Mouse (Mus musculus) stomach, embryonic 14.5 days (tissue): ENCODE data around the gene Cdhr4. TPM values are rescaled to one million over a fixed set of nuclear protein-coding genes. Genes with fewer than 3 reads are reported as not detected.
A peak's percentile ranks its signal among the peaks of the same experiment; 100 is the strongest.

Source experiments
- ATAC-seq: fragments of 200-750 bp; cut with Nextera tagmentation; 2 replicates; pipeline ENCODE4 v1.8.0; 2017; ENCODE audit warnings: low read depth, moderate TSS enrichment; ENCODE audit not compliant: insufficient number of reproducible peaks, insufficient read depth, low FRiP score
- H3K27ac ChIP-seq: fragments of 300-500 bp; sonication (generic); 2 replicates; pipeline ENCODE4 v1.5.1; 2014; ENCODE audit warnings: mild to moderate bottlenecking, low read length, moderate library complexity, mixed read lengths
- H3K27me3 ChIP-seq: fragments of 300-500 bp; sonication (generic); 2 replicates; pipeline ENCODE4 v1.6.1; 2014; ENCODE audit warnings: low read length, control low read depth, mixed read lengths; ENCODE audit not compliant: control insufficient read depth, insufficient read depth
- H3K36me3 ChIP-seq: fragments of 300-500 bp; sonication (generic); 2 replicates; pipeline ENCODE4 v1.6.1; 2014; ENCODE audit warnings: mild to moderate bottlenecking, control low read depth, low read length, moderate library complexity, mixed read lengths; ENCODE audit not compliant: control insufficient read depth, insufficient read depth
- H3K4me1 ChIP-seq: fragments of 300-500 bp; sonication (generic); 2 replicates; pipeline ENCODE4 v1.6.1; 2014; ENCODE audit warnings: low read length, control low read depth, mixed read lengths; ENCODE audit not compliant: control insufficient read depth, insufficient read depth
- H3K4me2 ChIP-seq: fragments of 300-500 bp; sonication (generic); replicated peaks from 2 replicates; pipeline ENCODE4 v1.6.1; 2014; ENCODE audit warnings: low read depth, low read length, control low read depth
- H3K4me3 ChIP-seq: fragments of 300-500 bp; sonication (generic); 2 replicates; pipeline ENCODE4 v1.5.1; 2014; ENCODE audit warnings: low read depth, low read length, control low read depth
- H3K9ac ChIP-seq: fragments of 300-500 bp; sonication (generic); replicated peaks from 2 replicates; pipeline ENCODE4 v1.6.1; 2014; ENCODE audit warnings: low read depth, mild to moderate bottlenecking, control low read depth, low read length, moderate library complexity, mixed read lengths
- H3K9me3 ChIP-seq: fragments of 300-500 bp; sonication (generic); 2 replicates; pipeline ENCODE4 v1.6.1; 2016; ENCODE audit warnings: low read depth, low read length, control low read depth; ENCODE audit not compliant: control insufficient read depth
- WGBS: fragments of 180-500 bp; shearing (Covaris S2); extraction: QIAGEN DNeasy Blood & Tissue Kit; methylation state at CpG from one replicate; pipeline ENCODE4 v1.1.7; 2014; 5-methylcytosine and 5-hydroxymethylcytosine counted together
- polyA plus RNA-seq: library from polyadenylated mRNA; unstranded; fragments of >200 nt; fragmentation: Nextera tagmentation; extraction: Ambion mirVana; gene quantifications from 2 replicates; pipeline ENCODE4 v1.2.1, GENCODE M21; 2014

Gene Cdhr4
- polyA plus RNA-seq, 1 experiment from 2014 or later, result 19.7 TPM

GRCm38 (mm10) chr9:108044751-108045492, 52.6 kb downstream of the Cdhr4 start:
- no peak overlapping the region for H3K27ac ChIP-seq
- no peak overlapping the region for H3K9ac ChIP-seq
- no peak for ATAC-seq
- H3K4me1 ChIP-seq, result peaks cover 11% of the 10 kb centered on the region
- no peaks in the 10 kb centered on the region for H3K27me3 ChIP-seq
- WGBS, result 95% methylated on average over 8 of the region's 8 CpGs
- no peak overlapping the region for H3K4me3 ChIP-seq
- no peak overlapping the region for H3K4me2 ChIP-seq
- no peaks in the 10 kb centered on the region for H3K9me3 ChIP-seq
- H3K36me3 ChIP-seq, result peaks cover 40% of the 10 kb centered on the region

GRCm38 (mm10) chr9:108046582-108046981, 54.3 kb downstream of the Cdhr4 start:
- H3K4me3 ChIP-seq, result no peak overlapping the region
- WGBS, result 85% methylated on average over 4 of the region's 4 CpGs
- ATAC-seq, result no peak
- peaks cover 47% of the 10 kb centered on the region for H3K36me3 ChIP-seq
- H3K9me3 ChIP-seq, result no peaks in the 10 kb centered on the region
- no peak overlapping the region for H3K27ac ChIP-seq
- H3K4me1 ChIP-seq, result peaks cover 14% of the 10 kb centered on the region
- H3K27me3 ChIP-seq, result no peaks in the 10 kb centered on the region
- H3K4me2 ChIP-seq, result no peak overlapping the region
- no peak overlapping the region for H3K9ac ChIP-seq

GRCm38 (mm10) chr9:108047601-108048565, 55.6 kb downstream of the Cdhr4 start:
- peak overlapping the region; percentile 94 for H3K4me2 ChIP-seq
- peaks cover 14% of the 10 kb centered on the region for H3K4me1 ChIP-seq
- no peaks in the 10 kb centered on the region for H3K9me3 ChIP-seq
- WGBS, result 43% methylated on average over 17 of the region's 17 CpGs
- no peak for ATAC-seq
- H3K36me3 ChIP-seq, result peaks cover 45% of the 10 kb centered on the region
- peak overlapping the region; percentile 4; the same call in 1 of the 2 replicates for H3K9ac ChIP-seq
- H3K27me3 ChIP-seq, result no peaks in the 10 kb centered on the region
- peak overlapping the region; percentile 80 for H3K4me3 ChIP-seq
- peak overlapping the region; percentile 76; the same call in 1 of the 2 replicates for H3K27ac ChIP-seq

GRCm38 (mm10) chr9:108048566-108048955, 56.3 kb downstream of the Cdhr4 start:
- Histone ChIP-seq H3K27ac (peak overlapping the region; percentile 76; the same call in 1 of the 2 replicates), H3K4me2 (peak overlapping the region; percentile 94), H3K36me3 (peaks cover 40% of the 10 kb centered on the region), H3K9me3 (no peaks in the 10 kb centered on the region), H3K4me3 (peak overlapping the region; percentile 80), H3K27me3 (no peaks in the 10 kb centered on the region), H3K9ac (0 out of 2 replicates have a peak overlapping the region, but pooled peaks have one; percentile 4), H3K4me1 (peaks cover 14% of the 10 kb centered on the region)
- peak; percentile 28 for ATAC-seq
- WGBS, result under 1% methylated on average over 19 of the region's 19 CpGs

- Histone ChIP-seq H3K27me3 (no peaks in the 10 kb centered on the region), H3K4me1 (peaks cover 14% of the 10 kb centered on the region), H3K4me3 (peak within 1 kb of the TSS; percentile 80), H3K27ac (peak within 1 kb of the TSS; percentile 76), H3K9ac (peak within 1 kb of the TSS; percentile 73), H3K4me2 (peak within 1 kb of the TSS; percentile 94), H3K36me3 (peaks cover 44% of the 10 kb centered on the region), H3K9me3 (no peaks in the 10 kb centered on the region)
- peak; percentile 95 for ATAC-seq
- under 1% methylated on average over 38 of the region's 39 CpGs for WGBS
These were observed 56.7 kb downstream of the Cdhr4 start, which contains the start of gene Gmppb for GRCm38 (mm10) chr9:108049016-108049455. Gene Gmppb (plus strand): TSS chr9:108049242.

Other genes with a start within 250 kb of the Cdhr4 start
- 204 and 205 TPM in 2 replicates for gene Rbm5, start 221.5 kb upstream of the Cdhr4 start, polyA plus RNA-seq
- gene Rbm6, start 119.3 kb upstream of the Cdhr4 start, polyA plus RNA-seq, result 76.5 and 83.3 TPM in 2 replicates
- gene Mon1a, start 104.3 kb upstream of the Cdhr4 start, polyA plus RNA-seq, result 15.2 and 20.7 TPM in 2 replicates
- gene Mst1r, start 85.6 kb upstream of the Cdhr4 start, polyA plus RNA-seq, result 3.3 and 5.1 TPM in 2 replicates
- gene Actl11, start 64.0 kb upstream of the Cdhr4 start, polyA plus RNA-seq, result not detected in 2 replicates
- 1.6 and 1.9 TPM in 2 replicates for gene Camkv, start 56.8 kb upstream of the Cdhr4 start, polyA plus RNA-seq
- gene Traip, start 42.4 kb upstream of the Cdhr4 start, polyA plus RNA-seq, result 18.9 and 21.2 TPM in 2 replicates
- gene Uba7, start 17.0 kb upstream of the Cdhr4 start, polyA plus RNA-seq, result 48.7 and 54.0 TPM in 2 replicates
- 11.6 and 12.8 TPM in 2 replicates for gene Gm20661, start 9.4 kb upstream of the Cdhr4 start, polyA plus RNA-seq
- gene Inka1, start 6.6 kb upstream of the Cdhr4 start, polyA plus RNA-seq, result 52.9 and 64.9 TPM in 2 replicates
- 0.20 and 0.84 TPM in 2 replicates for gene Gm20662, start 3.9 kb downstream of the Cdhr4 start, polyA plus RNA-seq
- gene Ip6k1, start 10.0 kb downstream of the Cdhr4 start, polyA plus RNA-seq, result 29.1 and 29.2 TPM in 2 replicates
- gene Gmppb, start 56.7 kb downstream of the Cdhr4 start, polyA plus RNA-seq, result 21.4 and 26.6 TPM in 2 replicates
- 3.1 TPM in 2 replicates for gene Amigo3, start 60.7 kb downstream of the Cdhr4 start, polyA plus RNA-seq
- gene Mst1, start 87.9 kb downstream of the Cdhr4 start, polyA plus RNA-seq, result 3.7 and 4.4 TPM in 2 replicates
- 31.1 and 33.5 TPM in 2 replicates for gene Rnf123, start 90.8 kb downstream of the Cdhr4 start, polyA plus RNA-seq
- 52.2 and 58.0 TPM in 2 replicates for gene Apeh, start 102.1 kb downstream of the Cdhr4 start, polyA plus RNA-seq
- gene Bsn, start 197.9 kb downstream of the Cdhr4 start, polyA plus RNA-seq, result 2.6 and 2.7 TPM in 2 replicates